Mouse (Mus musculus): ENCODE results near the gene Tle6. TPM values are rescaled to one million over a fixed set of nuclear protein-coding genes. Genes with fewer than 3 reads are reported as not detected.
A peak's percentile ranks its signal among the peaks of the same experiment; 100 is the strongest.

Tle6 gene
- polyA plus RNA-seq, 1 experiment from 2014 or later: 24.1 TPM

DNA sequence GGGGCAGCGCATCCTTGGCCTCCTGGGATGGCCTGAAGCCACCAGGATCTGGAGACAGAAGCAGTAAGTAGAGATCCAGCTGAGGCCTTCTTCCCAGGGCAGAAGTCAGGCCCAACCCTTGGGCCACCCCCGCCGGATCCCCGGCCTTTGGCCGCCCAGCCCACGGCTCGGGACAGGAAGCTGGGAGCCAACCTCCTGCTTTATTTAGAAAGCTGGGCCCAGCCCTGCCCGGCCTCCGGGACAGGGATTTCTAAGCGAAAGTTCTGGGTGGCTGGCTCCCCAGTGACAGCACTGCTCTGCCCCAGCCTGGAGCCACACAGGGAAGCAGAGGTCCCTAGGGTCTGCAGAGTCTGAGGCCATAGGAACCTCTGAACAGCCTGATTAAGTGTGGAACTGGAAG is 59.1 kb downstream of the Tle6 start:
- Histone ChIP-seq H3K4me3 (ENCODE audit: low read depth, low read length) (no peak overlapping the region), H3K4me1 (ENCODE audit: insufficient read depth) (0 out of 2 replicates have a peak, but pooled peaks cover 8% of the 10 kb centered on the region), H3K27me3 (ENCODE audit: insufficient read depth, low read length) (no peaks in the 10 kb centered on the region), H3K36me3 (ENCODE audit: insufficient read depth) (peaks cover 15% of the 10 kb centered on the region), H3K27ac (ENCODE audit: low read depth) (no peak overlapping the region; the same call in 1 of the 2 replicates), H3K9me3 (ENCODE audit: low read depth, low read length) (no peaks in the 10 kb centered on the region), H3K9ac (peak overlapping the region; percentile 32), H3K4me2 (peak overlapping the region; percentile 27; the same call in 1 of the 2 replicates)
- ATAC-seq (ENCODE audit: insufficient read depth) (no peak), DNase-seq (peak; percentile 29)
- TF ChIP-seq CTCF (IDR thresholded peaks at IDR 0.05; ENCODE audit: low read depth): no peak
- WGBS: 50% methylated on average over 10 of the region's 10 CpGs

DNA sequence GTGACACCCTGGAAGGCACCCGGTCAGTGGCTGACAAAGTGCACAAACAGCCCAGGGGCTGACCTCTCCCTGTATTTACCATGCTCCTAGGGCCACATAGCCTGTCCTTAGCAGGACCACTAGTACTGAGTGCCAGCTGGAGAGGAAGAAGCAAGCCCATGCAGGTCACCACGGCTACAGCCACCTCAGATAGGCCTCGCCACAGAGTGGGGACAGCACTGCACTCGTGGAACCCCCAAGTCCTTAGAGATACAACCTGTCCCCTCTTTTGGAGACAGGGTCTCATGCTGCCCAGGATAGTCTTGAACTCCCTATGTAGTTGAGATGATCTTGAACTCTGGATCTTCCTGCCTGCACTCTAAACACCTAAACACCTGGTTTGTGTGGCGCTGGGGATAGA is 59.5 kb downstream of the Tle6 start:
- TF ChIP-seq CTCF (IDR thresholded peaks at IDR 0.05; ENCODE audit: low read depth): no peak
- no peak overlapping the region; the same call in 1 of the 2 replicates for H3K27ac ChIP-seq (ENCODE audit: low read depth)
- ATAC-seq (ENCODE audit: insufficient read depth) (no peak), DNase-seq (no peak)
- H3K4me1 ChIP-seq (ENCODE audit: insufficient read depth): 0 out of 2 replicates have a peak, but pooled peaks cover 8% of the 10 kb centered on the region
- H3K36me3 ChIP-seq (ENCODE audit: insufficient read depth): peaks cover 15% of the 10 kb centered on the region
- H3K27me3 ChIP-seq (ENCODE audit: insufficient read depth, low read length): no peaks in the 10 kb centered on the region
- H3K9me3 ChIP-seq (ENCODE audit: low read depth, low read length): no peaks in the 10 kb centered on the region
- H3K4me2 ChIP-seq: no peak overlapping the region
- H3K9ac ChIP-seq: peak overlapping the region; percentile 32; the same call in 1 of the 2 replicates
- 72% methylated on average over 5 of the region's 5 CpGs for WGBS
- H3K4me3 ChIP-seq (ENCODE audit: low read depth, low read length): no peak overlapping the region

Other genes starting within 250 kb of the Tle6 start
- gene Mfsd12, start 243.6 kb downstream of the Tle6 start, polyA plus RNA-seq (2014; fragmentation: Nextera tagmentation; extraction: Ambion mirVana): 7.7 and 8.5 TPM in 2 replicates
- 0.65 and 0.92 TPM in 2 replicates for gene 4930404N11Rik, start 235.3 kb downstream of the Tle6 start, polyA plus RNA-seq (2014; fragmentation: Nextera tagmentation; extraction: Ambion mirVana)
- 109 and 116 TPM in 2 replicates for gene Fzr1, start 222.6 kb downstream of the Tle6 start, polyA plus RNA-seq (2014; fragmentation: Nextera tagmentation; extraction: Ambion mirVana)
- gene Dohh, start 216.6 kb downstream of the Tle6 start, polyA plus RNA-seq (2014; fragmentation: Nextera tagmentation; extraction: Ambion mirVana): 57.5 and 67.0 TPM in 2 replicates
- 2.8 and 3.8 TPM in 2 replicates for gene Gm48551, start 216.6 kb downstream of the Tle6 start, polyA plus RNA-seq (2014; fragmentation: Nextera tagmentation; extraction: Ambion mirVana)
- gene Gm48552, start 212.1 kb downstream of the Tle6 start, polyA plus RNA-seq (2014; fragmentation: Nextera tagmentation; extraction: Ambion mirVana): 1.3 and 1.4 TPM in 2 replicates
- 2.8 and 3.3 TPM in 2 replicates for gene Smim24, start 208.0 kb downstream of the Tle6 start, polyA plus RNA-seq (2014; fragmentation: Nextera tagmentation; extraction: Ambion mirVana)
- 86.0 and 86.5 TPM in 2 replicates for gene Nfic, start 145.4 kb downstream of the Tle6 start, polyA plus RNA-seq (2014; fragmentation: Nextera tagmentation; extraction: Ambion mirVana)
- 0.09 and 0.30 TPM in 2 replicates for gene Celf5, start 118.4 kb downstream of the Tle6 start, polyA plus RNA-seq (2014; fragmentation: Nextera tagmentation; extraction: Ambion mirVana)
- gene Ncln, start 104.7 kb downstream of the Tle6 start, polyA plus RNA-seq (2014; fragmentation: Nextera tagmentation; extraction: Ambion mirVana): 82.1 and 97.3 TPM in 2 replicates
- gene S1pr4, start 100.9 kb downstream of the Tle6 start, polyA plus RNA-seq (2014; fragmentation: Nextera tagmentation; extraction: Ambion mirVana): 1.3 and 1.7 TPM in 2 replicates
- 1.1 and 1.7 TPM in 2 replicates for gene Gna15, start 76.8 kb downstream of the Tle6 start, polyA plus RNA-seq (2014; fragmentation: Nextera tagmentation; extraction: Ambion mirVana)
- gene Gna11, start 55.9 kb downstream of the Tle6 start, polyA plus RNA-seq (2014; fragmentation: Nextera tagmentation; extraction: Ambion mirVana): 81.2 and 88.2 TPM in 2 replicates
- gene Aes, start 41.6 kb downstream of the Tle6 start, polyA plus RNA-seq (2014; fragmentation: Nextera tagmentation; extraction: Ambion mirVana): 360 and 404 TPM in 2 replicates
- gene Tle2, start 26.5 kb downstream of the Tle6 start, polyA plus RNA-seq (2014; fragmentation: Nextera tagmentation; extraction: Ambion mirVana): 27.5 and 32.5 TPM in 2 replicates
- 0.58 and 0.61 TPM in 2 replicates for gene BC025920, start 5.2 kb upstream of the Tle6 start, polyA plus RNA-seq (2014; fragmentation: Nextera tagmentation; extraction: Ambion mirVana)
- gene Sirt6, start 26.7 kb upstream of the Tle6 start, polyA plus RNA-seq (2014; fragmentation: Nextera tagmentation; extraction: Ambion mirVana): 35.8 and 39.3 TPM in 2 replicates
- gene Ankrd24, start 27.5 kb upstream of the Tle6 start, polyA plus RNA-seq (2014; fragmentation: Nextera tagmentation; extraction: Ambion mirVana): 6.1 and 7.3 TPM in 2 replicates
- gene Gm10778, start 48.0 kb upstream of the Tle6 start, polyA plus RNA-seq (2014; fragmentation: Nextera tagmentation; extraction: Ambion mirVana): 4.0 and 4.7 TPM in 2 replicates
- 18.1 and 22.9 TPM in 2 replicates for gene Zfp433, start 103.8 kb upstream of the Tle6 start, polyA plus RNA-seq (2014; fragmentation: Nextera tagmentation; extraction: Ambion mirVana)
- gene Gm3055, start 170.1 kb upstream of the Tle6 start, polyA plus RNA-seq (2014; fragmentation: Nextera tagmentation; extraction: Ambion mirVana): 14.2 and 14.4 TPM in 2 replicates
- 3.6 and 4.0 TPM in 2 replicates for gene Gm4767, start 211.1 kb upstream of the Tle6 start, polyA plus RNA-seq (2014; fragmentation: Nextera tagmentation; extraction: Ambion mirVana)

Measured in lung, embryonic 14.5 days (tissue).